Mouse (Mus musculus) ES-Bruce4 (cell line): Measurements from ENCODE around the gene Rtkn2.

Experiments used
- CTCF ChIP-seq: IDR thresholded peaks from one replicate; pipeline ENCODE4 v1.8.1; 2011; ENCODE audit warnings: low read depth, low read length
- EP300 ChIP-seq: IDR thresholded peaks from 2 replicates; pipeline ENCODE4 v1.6.1; 2011; ENCODE audit warnings: low read depth, low read length; ENCODE audit not compliant: insufficient read depth
- POLR2A ChIP-seq: IDR thresholded peaks from one replicate; pipeline ENCODE4 v1.8.1; 2011; ENCODE audit warnings: low read length; ENCODE audit not compliant: insufficient read depth

GRCm38 (mm10) chr10:68038997-68039624 lies 59.7 kb downstream of the Rtkn2 start:
- TF ChIP-seq CTCF: no peak
- no peak for TF ChIP-seq EP300
- TF ChIP-seq POLR2A: no peak
